Mouse (Mus musculus): ENCODE data around the gene Nox3. TPM values are rescaled to one million over a fixed set of nuclear protein-coding genes. Genes with fewer than 3 reads are reported as not detected.

The Nox3 gene
- under 1 TPM in 1 of 2 experiments, not detected in 1; 0.44 TPM for total RNA-seq (2021)

DNA sequence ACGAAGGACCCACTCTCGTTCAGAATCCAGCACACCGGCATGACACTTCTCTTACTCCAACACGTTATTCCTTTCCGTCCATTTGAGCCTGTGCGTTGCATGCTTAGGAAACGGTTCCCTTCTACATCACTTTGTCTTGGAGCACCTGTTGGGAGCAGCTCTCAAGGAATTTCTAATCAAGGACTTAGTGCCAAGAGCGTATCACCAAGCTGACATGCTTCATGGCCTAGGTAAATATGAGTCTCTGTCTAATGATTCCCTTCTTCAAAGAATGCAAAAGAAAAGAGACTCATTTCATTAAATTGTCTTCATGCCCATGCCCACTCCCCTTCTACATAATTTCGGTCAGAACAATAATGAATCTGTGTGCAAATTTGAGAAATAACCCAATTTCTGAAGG lies at the start of gene Nox3:
TSS of gene Nox3 (minus strand) at position 101 of the 400 bp plus-strand sequence.
- intact Hi-C loops (cut with DNase I), result no loop called here
- DNase-seq, result no peak

DNA sequence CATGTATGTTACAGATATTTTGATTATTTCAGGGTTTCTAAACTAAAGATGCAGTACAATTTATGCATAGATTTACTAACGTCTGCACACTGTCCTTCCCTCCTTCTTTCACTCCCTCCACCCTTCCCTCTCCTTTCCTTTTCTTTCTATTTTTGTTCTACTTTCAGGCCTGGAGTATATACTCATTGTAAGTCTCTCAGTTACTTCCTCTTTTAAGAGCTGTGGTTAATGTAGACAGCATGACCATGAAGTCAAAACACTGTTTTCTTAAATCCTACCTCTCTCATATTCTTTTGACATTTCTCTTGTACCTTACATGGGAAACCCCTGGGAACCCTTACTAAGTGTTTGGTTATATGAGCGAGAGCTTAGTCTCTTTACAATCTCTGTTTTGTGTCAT lies 48.3 kb upstream of the Nox3 start:
- no peak for DNase-seq
- intact Hi-C loops (cut with DNase I), result no loop called here

DNA sequence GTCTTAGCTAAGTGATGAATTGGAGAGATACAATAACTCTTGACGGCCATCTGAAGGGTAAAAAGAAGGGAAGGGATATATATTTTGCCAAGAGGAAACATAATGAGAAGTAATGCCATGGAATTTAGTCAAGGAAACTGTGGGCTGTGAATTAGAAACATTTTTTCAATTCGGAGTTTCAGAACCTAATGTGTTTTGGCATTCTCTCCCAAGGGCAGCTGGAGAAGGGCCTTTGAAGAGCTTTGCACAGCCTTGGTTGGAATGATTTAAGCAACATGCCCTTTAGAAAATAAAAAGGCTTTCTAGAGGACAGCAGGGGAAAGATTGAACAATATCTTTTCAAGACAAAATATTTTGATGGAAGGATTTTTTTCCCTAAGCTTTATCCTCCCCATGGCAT lies 40.9 kb upstream of the Nox3 start:
- DNase-seq, result no peak
- intact Hi-C loops (cut with DNase I), result no loop called here

DNA sequence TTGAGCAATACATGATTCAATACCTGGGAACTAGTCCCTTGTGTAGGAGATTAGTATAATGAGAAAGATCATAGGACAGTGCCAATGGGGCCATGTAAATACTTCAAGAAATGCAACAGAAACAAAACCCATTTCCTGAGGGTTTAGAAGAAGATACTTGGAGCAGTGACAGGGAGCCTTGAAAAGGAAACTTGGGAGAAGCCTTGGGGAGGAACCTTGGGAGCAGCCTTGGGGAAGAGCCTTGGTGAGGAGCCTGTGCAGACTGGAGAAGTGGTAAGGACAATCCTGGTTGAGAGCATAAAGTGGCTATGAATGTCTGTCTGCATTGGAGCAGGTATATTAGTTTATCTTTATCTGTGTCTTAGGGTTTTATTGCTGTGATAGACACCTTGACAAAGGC lies 38.2 kb upstream of the Nox3 start:
- no peak for DNase-seq
- intact Hi-C loops (cut with DNase I), result no loop called here

DNA sequence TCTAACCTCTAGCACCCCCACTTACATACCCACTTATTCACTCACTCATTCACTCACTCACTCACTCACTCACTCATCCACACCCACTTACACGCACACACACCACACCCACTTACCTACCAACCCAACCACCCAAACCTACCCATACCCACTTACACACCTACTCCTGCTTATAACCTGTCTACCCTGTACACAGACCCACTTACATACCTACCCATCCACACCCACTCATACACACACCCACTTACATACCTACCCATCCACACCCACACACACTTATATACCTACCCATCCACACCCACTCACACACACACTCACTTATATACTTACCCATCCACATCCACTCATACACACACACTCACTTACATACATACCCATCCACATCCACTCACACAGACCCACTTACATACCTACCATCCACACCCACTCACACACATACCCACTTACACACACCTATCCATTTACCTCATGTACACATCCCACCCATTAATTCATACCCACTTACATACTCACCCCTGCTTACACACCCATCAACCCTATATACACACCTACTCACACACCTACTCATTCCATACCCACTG lies 9.4 kb upstream of the Nox3 start:
- intact Hi-C loops (cut with DNase I), result no loop called here
- DNase-seq, result no peak

DNA sequence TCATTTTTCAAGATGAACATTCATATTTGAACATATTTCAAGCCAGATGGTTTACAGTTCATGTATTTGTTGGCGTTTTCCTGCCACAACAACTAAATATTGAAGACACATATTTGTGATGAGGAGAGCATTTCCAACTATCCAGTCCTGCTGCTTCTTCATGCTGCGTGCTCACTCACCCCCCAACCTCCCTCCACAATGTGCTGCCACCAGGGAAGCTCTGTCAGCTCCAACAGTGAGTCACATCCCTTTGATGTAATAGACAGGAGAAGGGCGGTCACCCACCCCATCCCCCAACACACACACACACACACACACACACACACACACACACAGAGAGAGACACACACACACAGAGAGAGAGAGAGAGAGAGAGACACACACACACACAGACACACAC lies 6.3 kb upstream of the Nox3 start:
- no peak for DNase-seq
- intact Hi-C loops (cut with DNase I), result no loop called here

DNA sequence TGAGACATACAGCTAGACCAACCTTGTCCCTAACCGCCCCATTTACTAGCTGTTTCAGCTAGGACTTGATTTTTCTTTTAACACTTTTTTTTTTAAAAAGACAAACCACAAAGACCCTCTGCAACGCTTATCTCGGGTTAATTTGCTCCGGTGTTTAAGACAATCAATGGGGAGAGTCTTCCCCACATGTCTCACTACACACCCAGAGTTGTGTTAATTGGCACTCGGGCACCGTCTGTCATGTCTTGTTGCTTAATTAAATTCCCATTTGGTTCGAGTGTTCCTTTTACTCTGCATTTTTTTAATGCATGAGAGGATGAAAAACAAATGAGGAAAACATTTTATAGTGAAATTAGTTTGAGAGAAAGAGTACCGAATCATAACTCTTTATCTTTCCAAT lies 3.2 kb downstream of the Nox3 start:
- intact Hi-C loops (cut with DNase I), result no loop called here

DNA sequence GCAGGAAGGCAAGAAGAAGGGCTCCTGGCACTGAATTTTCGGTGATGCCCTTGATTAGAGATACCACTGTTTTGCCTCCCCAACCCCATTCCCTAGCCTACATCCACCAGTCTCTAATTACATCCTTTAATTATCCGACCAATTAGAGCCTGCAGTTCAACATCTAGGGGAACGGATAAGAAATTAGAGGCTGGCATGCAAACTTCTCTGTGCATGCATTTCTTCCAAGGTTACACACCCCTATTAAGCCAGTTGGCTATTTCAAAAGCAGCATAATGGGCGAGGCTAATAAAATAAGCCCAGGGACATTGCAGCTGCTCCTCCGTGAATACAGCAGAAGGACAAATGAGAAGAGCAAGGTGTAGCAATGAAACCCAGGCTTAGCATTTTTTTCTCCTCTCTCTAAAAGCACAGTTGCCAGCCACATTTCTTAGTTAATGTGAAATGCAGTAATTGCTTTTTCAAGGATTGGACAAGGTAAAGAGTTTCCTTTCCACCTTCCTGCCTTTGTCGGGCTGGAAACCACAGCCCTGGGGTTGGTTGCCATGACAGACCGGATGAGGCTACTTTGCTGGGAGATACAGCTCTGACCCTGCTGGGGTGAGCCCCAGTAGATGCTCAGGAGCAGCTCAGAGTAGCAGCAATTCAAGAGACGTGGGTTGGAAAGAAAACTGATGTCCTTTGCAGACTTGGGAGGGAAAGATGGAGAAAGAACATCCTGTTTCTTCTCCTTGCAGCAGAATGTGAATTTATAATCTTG lies 5.4 kb downstream of the Nox3 start:
- DNase-seq, result no peak
- intact Hi-C loops (cut with DNase I), result no loop called here

More for the DNA sequence above, 3.2 kb downstream of the Nox3 start:
- no peak for DNase-seq

DNA sequence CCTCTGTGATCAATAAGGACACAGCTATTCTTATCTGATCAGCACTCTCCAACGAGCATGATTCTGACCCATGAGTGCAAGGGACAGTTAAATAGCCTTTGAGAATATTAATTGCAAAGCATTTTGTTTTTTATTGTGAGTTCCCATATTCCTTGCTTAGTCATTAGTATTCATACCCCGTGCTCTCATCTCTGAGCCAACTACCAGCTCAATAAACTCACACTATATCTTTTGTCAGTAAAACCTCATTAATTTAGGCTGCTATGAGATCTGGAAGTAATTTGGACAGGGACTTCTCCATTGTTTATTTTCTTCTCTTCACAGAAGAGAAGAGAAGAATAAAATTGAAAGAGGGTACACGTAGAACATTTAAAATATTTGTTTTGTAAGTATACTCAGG lies 12.4 kb downstream of the Nox3 start:
- DNase-seq, result no peak
- intact Hi-C loops (cut with DNase I), result no loop called here

DNA sequence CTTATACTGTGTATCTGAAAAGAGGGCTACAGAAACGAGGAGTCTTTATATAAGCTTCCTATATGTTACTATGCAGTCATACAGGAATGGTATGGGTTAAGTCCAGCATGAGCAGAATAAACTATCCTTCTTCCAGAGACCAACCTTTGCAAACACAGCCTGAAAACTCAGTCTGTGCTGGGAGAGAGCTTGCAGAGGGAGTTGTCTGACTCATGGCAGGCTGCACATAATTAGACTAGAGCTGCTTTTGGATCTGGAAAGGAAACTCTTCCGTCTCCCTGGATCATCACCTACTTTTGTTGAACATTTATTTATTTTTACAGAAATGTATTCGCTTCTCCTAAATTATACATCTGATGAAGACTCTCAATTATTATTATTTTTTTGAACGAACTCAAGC lies 26.8 kb downstream of the Nox3 start:
- intact Hi-C loops (cut with DNase I), result no loop called here
- no peak for DNase-seq

DNA sequence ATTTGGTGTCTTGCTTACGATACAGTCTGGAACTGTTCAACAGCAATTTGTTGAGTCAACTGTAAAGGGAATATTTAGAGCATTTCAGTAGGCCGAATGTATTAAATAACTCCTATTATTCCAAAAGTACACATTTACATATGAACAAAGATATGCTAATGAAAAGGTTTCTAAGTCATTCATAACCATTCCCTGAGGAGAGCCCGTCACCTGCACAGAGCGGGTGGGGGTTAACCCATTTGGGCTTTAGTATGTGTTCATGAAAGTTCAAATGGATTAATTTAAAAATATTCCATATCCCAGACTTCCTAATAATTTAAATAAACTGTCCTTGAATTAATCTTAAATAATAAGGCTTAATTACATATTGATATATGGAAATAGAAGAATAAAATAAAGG lies 28.8 kb downstream of the Nox3 start:
- intact Hi-C loops (cut with DNase I), result no loop called here
- no peak for DNase-seq

DNA sequence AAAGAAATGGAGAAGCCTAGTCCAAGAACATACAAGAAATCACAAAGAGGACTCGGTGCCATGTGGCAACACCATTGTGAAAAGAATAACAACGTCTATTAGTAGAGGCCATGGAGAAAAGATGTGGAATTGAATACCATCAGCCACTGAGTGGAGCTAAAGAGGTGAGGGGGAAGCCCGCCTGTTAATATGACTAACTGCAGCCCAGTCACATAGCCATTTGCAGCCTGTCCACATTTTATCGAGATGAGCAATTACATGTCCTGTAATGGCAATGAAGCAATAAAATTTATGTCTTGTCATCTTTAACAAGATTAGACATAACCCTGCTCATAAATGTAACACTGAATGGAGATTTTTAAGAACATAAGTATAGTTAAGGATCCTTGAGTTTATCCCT lies 30.7 kb downstream of the Nox3 start:
- no peak for DNase-seq
- intact Hi-C loops (cut with DNase I), result no loop called here

DNA sequence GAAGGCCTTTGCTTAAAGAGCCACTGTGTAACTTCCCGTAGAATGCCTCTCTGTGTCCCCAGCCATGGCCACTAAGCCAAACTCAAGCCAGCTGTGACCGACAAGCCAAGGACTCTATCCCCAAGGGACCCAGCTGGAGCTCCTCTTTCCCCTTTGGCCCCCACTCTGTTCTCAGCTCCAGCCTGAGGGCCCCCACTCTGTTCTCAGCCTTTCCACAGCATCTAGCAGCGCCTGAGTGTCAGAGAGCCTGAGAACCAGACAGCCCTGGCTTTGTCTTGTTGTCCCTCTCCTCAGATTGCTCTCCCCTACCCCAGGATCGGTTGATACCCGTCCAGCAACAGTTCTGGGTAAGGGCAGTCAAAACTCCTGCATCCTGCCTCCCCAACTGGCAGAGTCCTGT lies 36.6 kb downstream of the Nox3 start:
- DNase-seq, result no peak

DNA sequence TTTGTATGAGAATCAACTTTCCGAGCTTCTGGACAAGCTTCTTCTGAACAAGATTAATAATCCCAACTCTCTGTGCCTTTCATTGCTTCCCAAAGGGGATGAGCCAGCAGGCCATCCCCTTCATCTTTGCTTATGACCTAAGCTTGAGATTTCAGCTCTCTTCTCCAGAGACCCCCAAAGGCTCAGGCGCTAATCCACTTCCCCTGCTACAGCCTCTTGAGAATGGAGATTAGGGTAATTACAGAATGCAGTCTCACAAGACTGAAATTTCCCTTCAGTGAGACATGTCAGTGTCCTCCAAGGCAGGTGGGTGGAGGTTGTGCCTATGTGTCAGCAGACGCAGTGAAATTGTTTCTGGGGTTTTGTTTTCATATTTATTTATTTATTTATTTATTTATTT lies 45.7 kb downstream of the Nox3 start:
- intact Hi-C loops (cut with DNase I), result no loop called here
- DNase-seq, result no peak

More for the DNA sequence above, 36.6 kb downstream of the Nox3 start:
- intact Hi-C loops (cut with DNase I), result no loop called here

DNA sequence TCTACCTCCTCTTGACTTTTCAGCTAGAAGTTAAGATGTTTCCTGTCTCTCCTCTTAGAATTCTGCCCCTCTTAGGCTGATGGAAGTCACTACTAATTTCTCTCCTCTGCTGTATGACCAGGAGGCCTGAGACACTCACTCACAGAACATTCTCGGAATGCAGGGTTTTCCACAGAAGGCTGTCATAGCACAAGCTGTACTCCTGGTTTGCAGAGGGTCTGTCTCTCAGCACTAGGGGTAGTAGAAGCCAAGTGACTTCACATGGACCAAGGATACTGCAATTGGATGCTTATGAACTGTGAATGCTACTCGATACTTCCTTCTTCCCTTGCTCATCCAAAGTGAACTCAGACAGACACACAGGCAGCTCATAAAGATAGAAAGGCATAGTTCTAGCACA lies 52.5 kb downstream of the Nox3 start:
- DNase-seq, result no peak
- intact Hi-C loops (cut with DNase I), result no loop called here

DNA sequence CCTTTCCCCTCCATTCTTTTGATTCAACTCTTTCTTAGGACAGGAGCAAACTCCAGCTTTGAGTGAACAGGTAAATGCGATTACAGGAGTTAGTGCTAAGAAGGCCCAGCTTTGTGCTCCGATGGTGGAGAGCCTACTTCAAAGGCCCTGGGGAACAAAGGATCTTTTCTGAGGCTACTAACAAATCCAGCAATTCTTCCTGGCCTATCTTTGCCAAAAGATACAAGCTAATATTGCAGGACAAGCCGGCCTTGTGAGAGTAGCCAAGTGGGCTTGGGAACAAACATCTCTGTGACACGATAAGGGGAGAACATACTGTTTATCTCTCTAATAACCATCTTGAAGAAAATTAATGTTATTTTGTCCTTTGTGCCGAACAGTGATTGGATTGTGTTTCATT lies 54.6 kb downstream of the Nox3 start:
- intact Hi-C loops (cut with DNase I), result no loop called here
- DNase-seq, result no peak

DNA sequence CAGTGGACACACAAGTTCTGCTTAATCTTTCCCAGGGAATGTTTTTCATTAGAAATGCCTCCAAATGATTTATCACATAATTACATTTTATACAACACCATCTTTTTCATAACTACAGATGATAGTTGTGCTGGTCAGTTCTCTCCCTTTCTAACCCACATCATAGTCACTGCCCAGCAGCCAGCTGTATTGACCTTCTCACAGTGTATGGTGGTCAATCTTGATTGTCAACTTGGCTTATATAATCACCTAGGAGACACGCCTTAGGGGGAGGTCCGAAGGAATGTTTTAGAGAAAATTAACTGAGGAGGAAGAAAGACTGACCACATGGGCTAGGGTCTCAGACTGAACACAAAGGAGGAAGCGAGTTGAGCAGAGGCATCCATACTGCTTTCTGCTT lies 57.3 kb downstream of the Nox3 start:
- no peak for DNase-seq
- intact Hi-C loops (cut with DNase I), result no loop called here

DNA sequence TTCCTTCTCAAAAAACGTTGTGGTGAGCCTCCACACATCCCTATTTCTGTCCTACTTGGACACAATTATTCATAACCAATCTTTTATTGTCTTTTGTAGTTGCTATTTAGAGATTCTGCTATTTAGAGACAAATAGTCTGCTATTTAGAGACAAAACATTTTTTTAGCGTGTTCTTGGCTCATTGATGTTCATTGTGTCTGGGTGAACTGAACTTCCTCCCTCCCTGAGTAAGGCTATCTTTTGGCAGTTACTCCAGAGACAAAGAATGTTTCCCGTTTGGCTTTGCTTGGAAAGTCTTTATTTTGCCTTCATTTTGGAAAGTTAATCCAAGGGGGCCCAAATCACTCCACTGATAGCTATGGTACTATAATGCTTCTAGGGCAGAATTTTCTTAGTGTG lies 63.6 kb downstream of the Nox3 start:
- no peak for DNase-seq
- intact Hi-C loops (cut with DNase I), result no loop called here

DNA sequence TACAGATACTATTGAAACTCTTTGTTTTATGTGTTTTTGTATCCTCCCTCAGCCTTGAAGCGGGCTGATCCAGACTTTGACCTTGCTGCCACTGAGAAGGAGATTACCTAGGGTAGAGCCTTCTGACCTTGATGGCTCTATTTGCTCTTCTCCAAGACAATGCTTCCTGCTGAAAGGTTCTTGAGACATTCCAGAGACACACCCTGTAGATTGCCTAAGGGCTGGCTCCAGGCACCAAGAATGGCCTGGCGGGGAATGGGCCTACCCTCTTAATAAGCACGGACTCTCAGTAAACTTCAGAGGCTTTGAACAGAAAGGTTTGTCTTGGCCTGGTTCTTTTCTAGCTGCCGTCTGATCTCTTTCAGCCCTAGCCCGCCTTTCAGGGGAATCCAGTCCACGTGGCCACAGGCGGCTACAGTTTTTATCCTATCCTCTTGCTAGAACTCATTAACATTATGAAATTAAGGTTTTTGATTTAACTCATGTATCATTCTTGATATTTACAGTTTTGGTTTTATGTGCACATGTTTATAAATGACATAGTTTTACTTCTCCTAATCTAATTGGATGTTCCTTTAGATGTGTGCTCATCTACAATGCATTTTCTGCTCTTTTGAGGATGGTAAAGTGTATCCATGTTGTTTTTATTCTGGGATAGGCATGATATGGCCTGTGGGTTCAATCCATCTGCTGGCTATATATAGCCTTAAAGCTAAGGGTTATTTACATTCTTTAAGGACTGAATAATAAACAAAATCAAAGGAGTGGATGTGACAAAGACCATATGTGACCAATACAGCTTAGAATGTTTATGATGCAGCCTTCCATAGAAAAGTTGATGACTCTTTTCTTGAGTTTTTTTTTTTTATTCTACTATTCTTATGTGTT lies 79.5 kb downstream of the Nox3 start:
- no peak for DNase-seq
- intact Hi-C loops (cut with DNase I), result no loop called here

DNA sequence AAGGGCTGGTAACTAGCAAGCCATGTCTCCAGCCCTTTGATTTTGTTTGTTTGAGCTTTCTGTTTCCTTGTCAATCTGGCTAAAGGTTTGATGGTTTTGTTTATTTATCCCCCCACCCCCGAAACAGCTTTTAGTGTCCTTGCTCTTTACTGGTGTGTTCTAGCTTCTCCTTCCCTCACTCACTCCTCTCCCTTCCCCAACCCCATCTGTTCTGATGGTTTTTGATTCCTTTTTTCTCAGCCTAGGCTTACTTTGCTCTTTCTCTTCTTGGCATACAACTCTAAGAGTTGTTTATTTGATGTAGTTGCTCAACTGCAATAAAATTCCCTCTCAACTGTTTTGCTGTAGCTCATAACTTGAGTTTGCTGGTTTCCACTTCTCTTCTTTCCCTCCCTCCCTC lies 80.5 kb downstream of the Nox3 start:
- DNase-seq, result no peak
- intact Hi-C loops (cut with DNase I), result no loop called here

DNA sequence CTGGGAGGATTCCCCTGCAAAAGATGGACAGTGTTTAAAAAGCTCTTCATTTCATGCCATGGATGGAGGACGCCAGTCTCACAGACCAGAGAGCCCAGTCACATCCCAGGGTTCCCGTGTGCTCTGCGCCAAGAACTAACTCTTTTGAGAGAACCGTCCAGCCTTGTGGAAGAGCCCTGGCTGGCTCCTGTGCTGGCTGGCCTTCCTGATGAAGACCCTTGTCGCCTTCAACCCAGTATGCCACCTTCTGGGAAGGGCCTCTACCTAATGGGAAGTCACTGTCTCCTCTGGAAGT lies 84.3 kb downstream of the Nox3 start:
- DNase-seq, result no peak
- intact Hi-C loops (cut with DNase I), result no loop called here

All from left cerebral cortex, postnatal 4 days (tissue).